Mouse (Mus musculus) adrenal gland, adult 18-20 months (tissue): ENCODE results near the gene Xylt1. TPM values are rescaled to one million over a fixed set of nuclear protein-coding genes. Genes with fewer than 3 reads are reported as not detected.

Source experiments
- DNase-seq, 2 experiments: peaks; one replicate each; pipeline ENCODE4 v3.0.0; 2021 to 2022; ENCODE audit warnings: low spot score in 2 of 2
- total RNA-seq, 2 experiments: library from RNA; stranded (reverse); gene quantifications; 1 replicate in 1 of 2; 2 replicates in 1 of 2; pipeline ENCODE4 v1.2.3; 2021

Xylt1 gene
- total RNA-seq, 2 experiments from 2014 or later = 6.0 to 6.2 TPM

- DNase-seq = no peak
Observed at GRCm38 (mm10) chr7:117553228-117553627, 172.4 kb downstream of the Xylt1 start.

DNA sequence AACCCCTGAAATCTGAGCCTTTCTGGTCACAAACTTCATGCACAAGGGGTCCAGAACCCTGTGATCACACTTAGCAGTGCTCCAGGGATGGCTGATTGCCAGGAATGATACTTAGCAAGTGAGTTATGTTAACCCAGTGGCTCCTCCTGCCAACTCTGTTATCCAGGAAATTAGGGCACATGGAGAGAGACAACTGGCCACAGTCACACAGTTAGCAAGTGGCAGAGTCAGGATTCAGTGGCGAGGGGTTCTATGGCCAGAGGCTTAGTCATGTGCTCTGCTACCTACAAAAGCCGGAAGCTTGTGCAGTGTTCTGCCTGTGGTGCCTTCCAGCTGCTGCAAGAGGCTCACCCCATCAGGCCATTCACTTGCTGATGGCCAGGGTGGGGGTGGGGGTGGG is 175.0 kb downstream of the Xylt1 start:
- no peak for DNase-seq

GRCm38 (mm10) chr7:117558166-117558565 is 177.4 kb downstream of the Xylt1 start:
- no peak for DNase-seq

- no peak for DNase-seq
Observed at GRCm38 (mm10) chr7:117559051-117559450, 178.3 kb downstream of the Xylt1 start.

GRCm38 (mm10) chr7:117563939-117564499 is 183.2 kb downstream of the Xylt1 start:
- no peak for DNase-seq

DNA sequence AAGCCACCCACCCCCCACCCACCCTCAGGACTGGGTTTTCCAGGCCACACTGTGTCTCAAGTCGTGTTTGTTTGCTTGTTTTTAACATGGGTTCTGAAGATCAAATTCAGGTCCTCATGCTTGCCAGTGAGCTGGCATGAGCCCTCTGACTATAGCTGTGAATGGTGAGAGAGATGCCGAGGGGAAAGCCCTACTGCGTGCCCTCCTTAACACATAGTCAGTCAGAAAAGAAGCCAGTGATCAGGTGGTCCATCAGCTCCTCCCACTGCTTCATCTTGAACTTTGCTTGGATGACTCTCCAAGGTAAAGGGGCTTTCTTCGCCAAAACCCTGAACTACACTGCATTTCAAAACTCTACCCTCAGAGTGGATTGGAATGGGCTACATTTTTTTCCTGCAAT is 183.8 kb downstream of the Xylt1 start:
- DNase-seq = no peak

- no peak for DNase-seq
Observed at GRCm38 (mm10) chr7:117566115-117566514, 185.3 kb downstream of the Xylt1 start.

GRCm38 (mm10) chr7:117566833-117567232 is 186.1 kb downstream of the Xylt1 start:
- no peak for DNase-seq

DNA sequence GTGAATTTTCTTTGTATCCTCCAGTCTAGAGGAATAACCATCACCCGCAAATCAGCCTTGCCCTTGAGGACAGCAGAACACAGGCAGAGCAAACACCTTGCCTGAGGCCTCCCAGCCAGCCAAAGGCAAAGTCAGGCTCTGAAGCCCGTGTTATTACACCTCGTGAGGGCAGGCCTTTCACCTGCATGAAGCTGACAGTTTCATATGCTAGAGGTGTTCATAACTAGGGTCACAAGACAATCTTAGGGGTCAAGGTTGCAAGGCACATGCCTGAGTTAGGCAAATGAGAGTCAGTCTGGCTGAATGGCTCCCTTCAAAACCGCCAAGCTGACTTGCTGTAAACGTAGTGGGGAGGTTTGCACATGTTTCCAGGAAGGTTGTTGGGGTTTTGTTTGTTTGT is 186.5 kb downstream of the Xylt1 start:
- DNase-seq = no peak

DNA sequence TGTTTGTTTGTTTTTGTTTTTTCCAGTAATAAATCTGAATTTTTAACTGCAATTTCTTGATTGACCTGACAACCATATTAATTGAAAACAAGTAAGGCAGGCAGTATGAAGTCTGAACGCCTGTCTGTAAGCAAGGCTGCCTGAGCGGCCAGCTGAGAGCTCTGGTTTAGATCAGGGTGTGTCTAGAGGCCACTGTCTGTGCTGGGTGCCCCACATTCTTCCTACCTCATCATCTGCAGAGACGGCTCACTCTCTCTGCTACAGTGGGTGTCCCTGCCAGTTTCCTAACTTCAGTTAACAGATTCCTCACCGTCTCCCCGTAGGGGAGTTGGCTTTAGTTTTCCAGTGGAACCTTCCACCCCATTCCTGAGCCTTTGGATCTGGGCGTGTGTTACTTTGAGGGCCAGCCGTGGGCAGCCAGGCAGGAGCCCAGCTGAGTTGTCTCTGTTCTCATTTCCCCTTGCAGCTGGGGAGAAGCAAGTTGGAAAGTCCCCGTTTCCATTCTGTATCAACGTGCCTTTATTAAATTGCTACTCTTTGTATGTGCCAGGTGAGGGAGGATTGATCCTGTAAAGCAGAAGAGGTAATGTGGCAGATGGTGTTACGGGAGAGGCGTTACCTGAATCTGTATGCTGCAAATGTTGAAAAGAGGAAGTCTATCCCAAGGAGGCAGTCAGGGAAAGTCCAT is 187.0 kb downstream of the Xylt1 start:
- DNase-seq = no peak

GRCm38 (mm10) chr7:117571131-117571530 is 190.4 kb downstream of the Xylt1 start:
- DNase-seq = peak in 1 of 2 experiments; percentile 24

- no peak for DNase-seq
Observed at GRCm38 (mm10) chr7:117571713-117572112, 190.9 kb downstream of the Xylt1 start.

DNA sequence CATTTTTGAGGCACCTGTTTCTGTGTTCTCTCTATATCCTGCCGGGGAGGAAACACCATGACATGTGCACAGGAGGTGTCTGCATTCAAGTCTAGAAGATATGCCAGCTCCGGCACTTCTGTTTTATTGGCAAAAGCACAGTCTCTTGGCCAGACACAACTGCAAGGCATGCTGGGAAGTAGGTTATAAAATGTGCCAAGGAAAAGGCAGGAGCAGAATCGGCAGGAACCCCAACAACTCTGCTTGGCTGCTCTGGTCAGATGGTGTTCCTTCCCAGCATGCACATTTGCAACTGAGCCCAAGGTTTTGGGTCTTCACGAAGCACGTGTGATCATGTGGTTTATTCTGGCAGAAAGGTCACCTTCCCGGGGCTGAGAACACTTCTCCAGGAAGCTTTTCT is 192.4 kb downstream of the Xylt1 start:
- no peak for DNase-seq

GRCm38 (mm10) chr7:117575417-117575816 is 194.6 kb downstream of the Xylt1 start:
- DNase-seq = no peak

DNA sequence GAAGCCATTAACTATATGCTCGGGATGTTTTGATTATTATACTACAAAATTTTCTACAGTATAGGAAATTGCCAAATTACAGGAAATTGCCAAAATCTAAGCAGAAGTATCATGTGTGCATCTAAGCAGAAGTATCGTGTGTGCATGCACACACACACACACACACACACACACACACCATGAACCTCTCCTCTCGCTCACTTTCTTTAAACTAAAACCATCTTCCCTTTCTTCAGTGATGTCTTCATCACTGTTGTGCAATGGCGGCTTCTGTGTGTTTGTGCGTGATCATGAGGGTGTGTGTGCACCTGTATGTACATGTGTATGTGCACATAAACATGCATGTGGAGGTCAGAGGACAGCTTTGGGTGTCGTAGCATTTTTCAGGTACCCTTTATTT is 196.3 kb downstream of the Xylt1 start:
- DNase-seq = no peak

DNA sequence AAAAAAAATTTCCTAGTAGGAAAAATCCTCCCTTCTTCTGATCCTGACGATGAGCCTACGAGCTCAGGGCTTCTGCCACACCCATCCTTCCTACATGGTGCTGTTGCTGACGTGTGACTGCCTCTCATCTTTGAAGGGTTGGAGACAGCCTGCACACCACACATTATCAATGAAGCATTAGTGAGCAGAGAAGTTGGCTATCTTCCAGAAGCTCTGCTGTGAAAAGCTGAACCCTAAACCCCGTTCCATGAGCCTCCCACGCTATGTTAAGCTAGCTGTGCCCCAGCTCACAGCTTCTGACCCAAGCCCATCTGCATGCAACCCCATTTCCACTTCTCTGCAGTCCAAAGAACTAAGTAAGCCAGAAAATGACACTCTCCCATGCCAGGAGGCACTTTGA is 204.4 kb downstream of the Xylt1 start:
- DNase-seq = no peak

GRCm38 (mm10) chr7:117586811-117587210 is 206.0 kb downstream of the Xylt1 start:
- DNase-seq = no peak

GRCm38 (mm10) chr7:117587234-117587929 is 206.6 kb downstream of the Xylt1 start:
- DNase-seq = no peak

- no peak for DNase-seq
Observed at GRCm38 (mm10) chr7:117588426-117588825, 207.6 kb downstream of the Xylt1 start.

DNA sequence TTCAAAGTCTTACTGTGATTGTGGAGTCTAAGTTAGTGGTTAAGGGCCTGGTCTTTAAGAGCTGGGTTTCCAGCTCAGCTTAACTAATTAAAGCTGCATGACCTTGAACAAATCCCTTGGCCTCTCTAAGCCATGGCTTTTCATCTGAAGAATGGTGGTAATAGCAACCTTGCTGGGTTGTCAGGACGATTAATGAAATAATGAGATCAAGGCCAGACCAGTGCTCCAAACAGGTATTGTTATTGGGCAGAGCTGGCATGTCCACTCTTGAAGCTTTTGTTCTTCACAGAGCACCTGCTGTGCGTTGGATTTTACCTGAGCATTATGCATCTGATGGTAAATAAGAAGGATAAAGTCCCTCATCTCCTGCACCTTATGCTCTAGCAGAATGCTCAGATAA is 208.6 kb downstream of the Xylt1 start:
- no peak for DNase-seq

DNA sequence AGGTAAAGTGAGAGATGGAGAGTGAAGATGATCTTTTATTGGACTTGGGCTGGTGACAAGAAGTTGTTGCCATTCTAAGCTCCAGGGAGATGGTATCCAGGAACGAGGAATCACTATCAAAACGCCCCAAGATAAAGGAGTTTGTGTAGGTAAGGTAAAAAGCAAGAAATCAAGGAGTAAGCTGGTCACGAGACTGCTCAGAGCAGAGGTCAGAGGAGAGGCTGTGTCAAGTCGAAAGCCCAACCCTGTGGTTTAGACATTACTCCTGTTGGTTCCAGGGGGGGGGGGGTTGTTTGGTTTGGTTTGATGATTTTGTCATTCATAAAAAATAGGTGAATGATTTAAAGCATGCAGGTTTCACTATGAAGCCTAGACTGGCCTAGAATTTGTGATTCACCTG is 209.0 kb downstream of the Xylt1 start:
- no peak for DNase-seq

DNA sequence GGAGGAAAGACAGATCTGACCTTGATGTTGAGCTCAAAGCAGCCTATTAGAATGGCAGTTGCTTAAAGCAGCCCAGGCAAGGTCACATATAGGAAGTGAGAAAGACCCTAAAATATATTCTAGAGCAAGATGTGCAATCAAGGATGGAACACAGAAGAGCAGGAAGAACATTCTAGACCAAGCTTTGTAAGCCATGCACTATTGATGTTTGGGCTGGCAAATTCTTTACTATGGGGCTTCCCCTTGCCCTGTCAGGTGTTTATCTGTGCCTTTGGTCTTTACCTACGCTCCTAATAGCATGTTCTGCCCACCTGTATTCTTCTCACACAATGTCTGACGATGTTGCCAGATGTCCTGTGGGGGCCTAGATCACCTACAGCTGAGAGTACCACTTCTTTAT is 213.4 kb downstream of the Xylt1 start:
- no peak for DNase-seq
